Comparison of ENCODE assay signal across 8 mouse cellular contexts in genomic region chr13:96542081-96542889, GRCm38 (mm10). TPM values are rescaled to one million over a fixed set of nuclear protein-coding genes. Genes with fewer than 3 reads are reported as not detected.
DNase-seq lines count a peak whose midpoint lies in the region; ATAC-seq and TF ChIP-seq lines count a peak whose summit lies in the region.

Polk (minus strand) TSS chr13:96542579.
Col4a3bp (plus strand) TSS chr13:96542618.

- H3K27ac ChIP-seq in MEL (ENCODE audit: control insufficient read depth, low read depth, low read length), result peak within 1 kb of the TSS; percentile 66
- peak within 1 kb of the TSS; percentile 95 for H3K27ac ChIP-seq in cerebellum, adult 2 months (ENCODE audit: insufficient read depth, low read length)
- peak within 1 kb of the TSS; percentile 97 for H3K27ac ChIP-seq in forebrain, postnatal 0 days (ENCODE audit: low read depth, low read length)
- peak within 1 kb of the TSS; percentile 89 for H3K27ac ChIP-seq in lung, embryonic 15.5 days

- H3K36me3 ChIP-seq in MEL (ENCODE audit: control insufficient read depth in 1 of 2, insufficient read depth in 2 of 2, low read length in 2 of 2), result peaks cover 0 to 14% of the 10 kb centered on the region in 2 experiments; a peak in 2 of 4 replicates
- H3K36me3 ChIP-seq in forebrain, postnatal 0 days (ENCODE audit: insufficient read depth), result no peaks in the 10 kb centered on the region
- no peaks in the 10 kb centered on the region for H3K36me3 ChIP-seq in lung, embryonic 15.5 days

- no peak for TF ChIP-seq CTCF in MEL (IDR thresholded peaks at IDR 0.05 in 2 of 3, conservative IDR thresholded peaks at IDR 0.05 in 1 of 3; ENCODE audit: control insufficient read depth in 1 of 3, insufficient read depth in 1 of 3, low read depth in 2 of 3, low read length in 3 of 3, poor library complexity in 1 of 3, severe bottlenecking in 1 of 3)
- no peak for TF ChIP-seq CTCF in cerebellum, adult 2 months (IDR thresholded peaks at IDR 0.05; ENCODE audit: borderline replicate concordance, insufficient read depth, low read depth, low read length)
- no peak for TF ChIP-seq CTCF in forebrain, postnatal 0 days (IDR thresholded peaks at IDR 0.05; ENCODE audit: low read depth)

- peak; percentile 97 for DNase-seq in MEL (ENCODE audit: low read depth, low spot score)
- peak; percentile 96 to 98 for DNase-seq in cerebellum, adult 2 months
- peak; percentile 98 for DNase-seq in forebrain, postnatal 0 days
- DNase-seq in heart, postnatal 4 days, result peak; percentile 97
- peak; percentile 95 to 96 for DNase-seq in layer of hippocampus, adult 8-10 months (ENCODE audit: low spot score in 2 of 2)
- DNase-seq in ovary, adult 18-20 months (ENCODE audit: low spot score), result peak; percentile 96
- DNase-seq in thymus, postnatal 0 days (ENCODE audit: low spot score), result peak; percentile 96

- under 1% methylated on average over 49 of the region's 50 CpGs for WGBS in cerebellum, adult 2 months
- 3% methylated on average over 46 of the region's 50 CpGs for WGBS in forebrain, postnatal 0 days
- under 1% methylated on average over 49 of the region's 50 CpGs for WGBS in lung, embryonic 15.5 days

- TF ChIP-seq RAD21 in MEL (IDR thresholded peaks at IDR 0.05; ENCODE audit: low read depth, low read length), result no peak

- peaks cover 4 to 11% of the 10 kb centered on the region in 2 experiments for H3K4me1 ChIP-seq in MEL (ENCODE audit: control insufficient read depth in 1 of 2, insufficient read depth in 2 of 2, low read length in 2 of 2)
- no peaks in the 10 kb centered on the region; the same call in 1 of the 2 replicates for H3K4me1 ChIP-seq in cerebellum, adult 2 months (ENCODE audit: control insufficient read depth, insufficient read depth, low read length)
- no peaks in the 10 kb centered on the region for H3K4me1 ChIP-seq in forebrain, postnatal 0 days (ENCODE audit: insufficient read depth)
- H3K4me1 ChIP-seq in lung, embryonic 15.5 days, result peaks cover 11% of the 10 kb centered on the region

- H3K9me3 ChIP-seq in MEL (replicated peaks; ENCODE audit: insufficient read depth, low read length), result no peaks in the 10 kb centered on the region
- no peaks in the 10 kb centered on the region for H3K9me3 ChIP-seq in forebrain, postnatal 0 days (ENCODE audit: low read length)
- H3K9me3 ChIP-seq in lung, embryonic 15.5 days, result no peaks in the 10 kb centered on the region

- peak within 1 kb of the TSS; percentile 92 for H3K9ac ChIP-seq in MEL (ENCODE audit: control insufficient read depth, low read depth, low read length, poor library complexity, severe bottlenecking)
- H3K9ac ChIP-seq in forebrain, postnatal 0 days, result peak within 1 kb of the TSS; percentile 98
- H3K9ac ChIP-seq in lung, embryonic 15.5 days, result peak within 1 kb of the TSS; percentile 89

- H3K4me3 ChIP-seq in MEL (ENCODE audit: control insufficient read depth in 1 of 2, insufficient read depth in 1 of 2, low read depth in 2 of 2, low read length in 2 of 2), result peak within 1 kb of the TSS; percentile 91 to 94
- H3K4me3 ChIP-seq in cerebellum, adult 2 months (replicated peaks; ENCODE audit: insufficient read depth, low read depth, low read length), result peak within 1 kb of the TSS; percentile 88
- peak within 1 kb of the TSS; percentile 80 for H3K4me3 ChIP-seq in forebrain, postnatal 0 days (ENCODE audit: low read depth, low read length)
- peak within 1 kb of the TSS; percentile 95 for H3K4me3 ChIP-seq in lung, embryonic 15.5 days

- peak; percentile 79 to 85 for TF ChIP-seq POLR2A in MEL (IDR thresholded peaks at IDR 0.05; ENCODE audit: control insufficient read depth in 1 of 2, insufficient read depth in 1 of 2, low read depth in 1 of 2, low read length in 2 of 2, poor library complexity in 1 of 2)
- peak; percentile 87 for TF ChIP-seq POLR2A in cerebellum, adult 2 months (IDR thresholded peaks at IDR 0.05; ENCODE audit: borderline replicate concordance, insufficient read depth, low read length)

- TF ChIP-seq EP300 in MEL (IDR thresholded peaks at IDR 0.05; ENCODE audit: low read depth in 1 of 2, low read length in 2 of 2), result peak; percentile 17 to 29; a peak in 2 of 4 replicates

- peak within 1 kb of the TSS; percentile 81 for H3K4me2 ChIP-seq in forebrain, postnatal 0 days (ENCODE audit: low read depth)
- peak within 1 kb of the TSS; percentile 67 for H3K4me2 ChIP-seq in lung, embryonic 15.5 days

- peak; percentile 99 for ATAC-seq in forebrain, postnatal 0 days
- peak; percentile 99 for ATAC-seq in lung, embryonic 15.5 days (ENCODE audit: borderline replicate concordance, extremely low read depth, low FRiP score, low TSS enrichment)

- H3K27me3 ChIP-seq in MEL (ENCODE audit: control insufficient read depth in 1 of 2, insufficient read depth in 2 of 2, low read length in 2 of 2), result no peaks in the 10 kb centered on the region
- H3K27me3 ChIP-seq in cerebellum, adult 2 months (ENCODE audit: control insufficient read depth, insufficient read depth, low read length), result no peaks in the 10 kb centered on the region
- no peaks in the 10 kb centered on the region for H3K27me3 ChIP-seq in forebrain, postnatal 0 days (ENCODE audit: insufficient read depth, low read length)
- no peaks in the 10 kb centered on the region for H3K27me3 ChIP-seq in lung, embryonic 15.5 days

- H3K79me2 ChIP-seq in MEL (ENCODE audit: control insufficient read depth, insufficient read depth, low read length, poor library complexity), result peaks cover 33% of the 10 kb centered on the region

TF ChIP-seq in MEL, 35 proteins besides CTCF, POLR2A, EP300 and RAD21 (continues in another document):
- TF ChIP-seq HCFC1 (IDR thresholded peaks at IDR 0.05; ENCODE audit: low read depth, low read length) (peak; percentile 98), MAFK (IDR thresholded peaks at IDR 0.05; ENCODE audit: borderline replicate concordance, low read depth, low read length) (no peak), NELFE (IDR thresholded peaks at IDR 0.05; ENCODE audit: low read depth, low read length) (peak; percentile 90), ZC3H11A (IDR thresholded peaks at IDR 0.05; ENCODE audit: low read depth, low read length) (no peak), GATA1 (IDR thresholded peaks at IDR 0.05; ENCODE audit: low read depth, low read length) (peak; percentile 33; the same call in 1 of the 2 replicates), USF1 (IDR thresholded peaks at IDR 0.05; ENCODE audit: low read depth, low read length) (0 out of 2 replicates have a peak, but pooled peaks have one; percentile 21), CHD1 (IDR thresholded peaks at IDR 0.05; ENCODE audit: low read depth, low read length) (no peak), RCOR1 (IDR thresholded peaks at IDR 0.05; ENCODE audit: low read depth, low read length) (no peak; the same call in 1 of the 2 replicates), UBTF (IDR thresholded peaks at IDR 0.05; ENCODE audit: borderline replicate concordance, insufficient read depth, low read depth, low read length) (peak; percentile 39; the same call in 1 of the 2 replicates), ZNF384 (IDR thresholded peaks at IDR 0.05; ENCODE audit: low read depth, low read length) (no peak), ZMIZ1 (IDR thresholded peaks at IDR 0.05; ENCODE audit: low read depth, low read length) (peak; percentile 91), KAT2A (conservative IDR thresholded peaks at IDR 0.05; ENCODE audit: low read depth, low read length) (peak; percentile 77; the same call in 1 of the 2 replicates), POLR2AphosphoS2 (IDR thresholded peaks at IDR 0.05; ENCODE audit: low read length) (peak; percentile 73), SMC3 (IDR thresholded peaks at IDR 0.05; ENCODE audit: low read depth, low read length) (no peak), MYC (IDR thresholded peaks at IDR 0.05; ENCODE audit: low read depth, low read length) (no peak), MXI1 (IDR thresholded peaks at IDR 0.05; ENCODE audit: low read depth, low read length) (peak; percentile 68), MYB (IDR thresholded peaks at IDR 0.05; ENCODE audit: low read depth, low read length) (no peak), TCF12 (IDR thresholded peaks at IDR 0.05; ENCODE audit: low read depth, low read length) (peak; percentile 54; the same call in 1 of the 2 replicates), MAZ (IDR thresholded peaks at IDR 0.05; ENCODE audit: low read depth, low read length) (peak; percentile 98), NRF1 (IDR thresholded peaks at IDR 0.05; ENCODE audit: insufficient read depth, low read depth, low read length, poor library complexity, severe bottlenecking) (peak; percentile 51), E2F4 (IDR thresholded peaks at IDR 0.05; ENCODE audit: borderline replicate concordance, low read depth, low read length) (no peak; the same call in 1 of the 2 replicates), TBP (IDR thresholded peaks at IDR 0.05; ENCODE audit: low read depth, low read length) (peak; percentile 85), SIN3A (IDR thresholded peaks at IDR 0.05; ENCODE audit: low read length) (peak; percentile 70), ELF1 (IDR thresholded peaks at IDR 0.05; ENCODE audit: low read depth, low read length) (peak; percentile 90)

RNA-seq across cellular contexts. Expression of gene Polk, which starts in this region (rescaled TPM):
- total RNA-seq in MEL (2012; rRNA removed), result 2.8 and 2.9 TPM in 2 replicates
- polyA plus RNA-seq in MEL (2012; ENCODE audit: insufficient read depth in 1 of 2, insufficient read length in 2 of 2, low read depth in 1 of 2, low replicate concordance in 2 of 2, missing spikeins in 1 of 2), result 1 to 10 TPM in 1 of 2 experiments, not detected in 1; 3.6 TPM
- polyA plus RNA-seq in cerebellum, adult 2 months (2012; rRNA removed), result 8.0 and 8.7 TPM in 2 replicates
- 6.4 and 8.0 TPM in 2 replicates for total RNA-seq in forebrain, postnatal 0 days (2014; rRNA removed)
- 2.1 and 3.9 TPM in 2 replicates for polyA plus RNA-seq in forebrain, postnatal 0 days (2015; fragmentation: Nextera tagmentation; extraction: Ambion mirVana)
- 1 to 10 TPM; 5.5 to 7.8 TPM for total RNA-seq in heart, postnatal 4 days (2021)
- total RNA-seq in layer of hippocampus, adult 8-10 months (2022), result 10 to 100 TPM; 12.3 to 15.6 (median 12.7) TPM
- 8.1 and 8.7 TPM in 2 replicates for polyA plus RNA-seq in lung, embryonic 15.5 days (2015; fragmentation: Nextera tagmentation; extraction: Ambion mirVana)
- polyA plus RNA-seq in thymus, postnatal 0 days (2015; fragmentation: Nextera tagmentation; extraction: Ambion mirVana), result 6.0 and 7.2 TPM in 2 replicates

RNA-seq across cellular contexts. Expression of gene Col4a3bp, which starts in this region (rescaled TPM):
- total RNA-seq in MEL (2012; rRNA removed), result 8.8 and 8.9 TPM in 2 replicates
- polyA plus RNA-seq in MEL (2012; ENCODE audit: insufficient read depth in 1 of 2, insufficient read length in 2 of 2, low read depth in 1 of 2, low replicate concordance in 2 of 2, missing spikeins in 1 of 2), result 10 to 100 TPM in 1 of 2 experiments, not detected in 1; 12.1 TPM
- 49.6 and 54.8 TPM in 2 replicates for polyA plus RNA-seq in cerebellum, adult 2 months (2012; rRNA removed)
- total RNA-seq in forebrain, postnatal 0 days (2014; rRNA removed), result 36.4 and 40.9 TPM in 2 replicates
- polyA plus RNA-seq in forebrain, postnatal 0 days (2015; fragmentation: Nextera tagmentation; extraction: Ambion mirVana), result 2.6 and 5.7 TPM in 2 replicates
- total RNA-seq in heart, postnatal 4 days (2021), result 10 to 100 TPM; 36.8 to 37.7 TPM
- 10 to 100 TPM; 62.5 to 83.2 (median 74.4) TPM for total RNA-seq in layer of hippocampus, adult 8-10 months (2022)
- polyA plus RNA-seq in lung, embryonic 15.5 days (2015; fragmentation: Nextera tagmentation; extraction: Ambion mirVana), result 9.6 and 11.1 TPM in 2 replicates
- 7.6 and 9.0 TPM in 2 replicates for polyA plus RNA-seq in thymus, postnatal 0 days (2015; fragmentation: Nextera tagmentation; extraction: Ambion mirVana)

Comparison
In these comparisons a context has a peak if more than half of its experiments do, and no peak if none do; other contexts are left out.
1. Peak in every context shown above with its lines: DNase-seq, ATAC-seq, H3K4me3 ChIP-seq and H3K27ac ChIP-seq.